Mouse (Mus musculus) layer of hippocampus, adult 9-11 months (tissue): Measurements from ENCODE around the gene Olfr56.
"Not testable (repeated sequence)": the region's sequence is repeated elsewhere in the genome, so short reads cannot be mapped to it uniquely, and the experiment has no call there.

Source experiments
- DNase-seq: peaks from one replicate; pipeline ENCODE4 v3.0.0; 2022

Gene Olfr56

GRCm38 (mm10) chr11:48978240-48978939 lies at the start of gene Olfr56:
TSS of gene Olfr56 (plus strand) at chr11:48978889.
- not testable (repeated sequence) for DNase-seq

GRCm38 (mm10) chr11:48933422-48933821 lies 45.3 kb upstream of the Olfr56 start:
- not testable (repeated sequence) for DNase-seq

- DNase-seq = not testable (repeated sequence)
Observed at GRCm38 (mm10) chr11:48933923-48934322, 44.8 kb upstream of the Olfr56 start.

- not testable (repeated sequence) for DNase-seq
Observed at GRCm38 (mm10) chr11:48935291-48935690, 43.4 kb upstream of the Olfr56 start.

GRCm38 (mm10) chr11:48939286-48939685 lies 39.4 kb upstream of the Olfr56 start:
- not testable (repeated sequence) for DNase-seq

- DNase-seq = not testable (repeated sequence)
Observed at GRCm38 (mm10) chr11:48946090-48946489, 32.6 kb upstream of the Olfr56 start, which contains the start of gene Psme2b. TSS of gene Psme2b (minus strand) at chr11:48946190.

- DNase-seq = not testable (repeated sequence)
Observed at GRCm38 (mm10) chr11:48974686-48975085, 4.0 kb upstream of the Olfr56 start.

- not testable (repeated sequence) for DNase-seq
Observed at GRCm38 (mm10) chr11:48979251-48979650, 562 bp downstream of the Olfr56 start, which contains the start of gene 9930111J21Rik1. TSS of gene 9930111J21Rik1 (minus strand) at chr11:48979398.

- DNase-seq = not testable (repeated sequence)
Observed at GRCm38 (mm10) chr11:48980052-48980451, 1.4 kb downstream of the Olfr56 start.

- not testable (repeated sequence) for DNase-seq
Observed at GRCm38 (mm10) chr11:48982848-48983247, 4.2 kb downstream of the Olfr56 start.

GRCm38 (mm10) chr11:48988219-48988618 lies 9.5 kb downstream of the Olfr56 start:
- not testable (repeated sequence) for DNase-seq

GRCm38 (mm10) chr11:48989981-48990380 lies 11.3 kb downstream of the Olfr56 start:
- DNase-seq = not testable (repeated sequence)

- not testable (repeated sequence) for DNase-seq
Observed at GRCm38 (mm10) chr11:48991740-48992520, 13.2 kb downstream of the Olfr56 start, which contains the start of gene Gm12185. TSS of gene Gm12185 (minus strand) at chr11:48992226.

- not testable (repeated sequence) for DNase-seq
Observed at GRCm38 (mm10) chr11:48993296-48993695, 14.6 kb downstream of the Olfr56 start.

GRCm38 (mm10) chr11:48994018-48994417 lies 15.3 kb downstream of the Olfr56 start, which contains the start of gene Tgtp1:
TSS of gene Tgtp1 (minus strand) at chr11:48994172.
- DNase-seq = not testable (repeated sequence)

GRCm38 (mm10) chr11:49000411-49000810 lies 21.7 kb downstream of the Olfr56 start:
- not testable (repeated sequence) for DNase-seq

- DNase-seq = not testable (repeated sequence)
Observed at GRCm38 (mm10) chr11:49006317-49006716, 27.6 kb downstream of the Olfr56 start.

- not testable (repeated sequence) for DNase-seq
Observed at GRCm38 (mm10) chr11:49006785-49007184, 28.1 kb downstream of the Olfr56 start.

- not testable (repeated sequence) for DNase-seq
Observed at GRCm38 (mm10) chr11:49012074-49012473, 33.4 kb downstream of the Olfr56 start.

GRCm38 (mm10) chr11:49050064-49050463 lies 71.4 kb downstream of the Olfr56 start:
- not testable (repeated sequence) for DNase-seq

- not testable (repeated sequence) for DNase-seq
Observed at GRCm38 (mm10) chr11:49051093-49051891, 72.6 kb downstream of the Olfr56 start, which contains the start of gene 9930111J21Rik2. TSS of gene 9930111J21Rik2 (minus strand) at chr11:49051242.

GRCm38 (mm10) chr11:49051894-49052293 lies 73.2 kb downstream of the Olfr56 start:
- DNase-seq = not testable (repeated sequence)
